Mouse (Mus musculus): ENCODE data around the gene Cpxm2. TPM values are rescaled to one million over a fixed set of nuclear protein-coding genes. Genes with fewer than 3 reads are reported as not detected.

The Cpxm2 gene
- polyA plus RNA-seq, 1 experiment, result not detected

DNA sequence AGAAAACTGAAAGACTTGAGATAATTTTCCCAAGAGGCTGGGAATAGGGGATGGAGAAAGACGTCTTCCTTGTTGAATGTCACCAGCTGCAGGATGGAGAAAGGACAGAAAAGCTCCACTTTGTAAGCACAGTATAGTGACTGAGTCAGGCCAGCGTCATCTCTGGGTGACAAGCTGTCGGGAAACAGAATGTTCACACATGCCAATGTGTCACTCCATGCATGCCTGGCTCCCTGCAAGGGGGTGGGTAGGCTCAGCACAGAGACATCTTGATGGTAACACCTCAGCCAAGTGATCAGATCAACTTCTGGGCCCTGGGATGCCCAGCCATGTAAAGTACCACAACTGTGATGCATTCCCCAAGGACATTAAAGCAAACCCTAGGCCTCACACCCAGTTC lies 26.5 kb upstream of the Cpxm2 start:
- Histone ChIP-seq H3K4me3 (ENCODE audit: insufficient read depth, poor library complexity, severe bottlenecking) (no peak overlapping the region), H3K36me3 (ENCODE audit: control insufficient read depth, insufficient read depth) (no peaks in the 10 kb centered on the region), H3ac (ENCODE audit: control insufficient read depth, insufficient read length, low read depth) (no peak overlapping the region), H3K79me2 (ENCODE audit: control insufficient read depth, insufficient read depth) (no peaks in the 10 kb centered on the region), H3K27me3 (ENCODE audit: control insufficient read depth, insufficient read depth, insufficient read length) (peaks cover 23% of the 10 kb centered on the region), H3K79me3 (ENCODE audit: low read depth) (no peaks in the 10 kb centered on the region)
- TF ChIP-seq MYOD1 (IDR thresholded peaks at IDR 0.05; ENCODE audit: control insufficient read depth, insufficient read length, low read depth) (no peak), USF1 (IDR thresholded peaks at IDR 0.05; ENCODE audit: low read depth) (no peak), MYOG (IDR thresholded peaks at IDR 0.05; ENCODE audit: control insufficient read depth, extremely low read depth, insufficient read length) (no peak), CTCF (IDR thresholded peaks at IDR 0.05; ENCODE audit: control insufficient read depth, insufficient read depth, insufficient read length) (no peak), CEBPB (IDR thresholded peaks at IDR 0.05; ENCODE audit: low read depth) (no peak)

DNA sequence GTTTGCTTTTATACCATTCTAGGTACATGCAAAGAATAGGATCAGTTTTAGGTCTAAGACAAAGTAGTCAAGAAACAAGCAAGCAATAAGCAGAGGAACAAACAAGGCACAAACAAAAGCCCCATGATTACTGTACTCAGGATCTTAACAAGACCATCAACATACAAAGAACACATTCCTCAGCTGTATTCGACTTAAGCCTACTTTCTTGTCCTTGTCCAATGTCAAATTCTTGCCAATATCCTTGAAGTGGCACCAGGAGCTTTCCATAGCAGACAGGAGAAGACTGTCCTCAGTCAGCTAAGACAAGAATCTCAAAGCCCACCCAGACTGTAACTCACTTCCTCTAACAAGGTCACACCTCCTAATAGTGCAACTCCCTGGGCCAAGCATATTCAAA lies 24.5 kb upstream of the Cpxm2 start:
- Histone ChIP-seq H3K4me3 (ENCODE audit: insufficient read depth, poor library complexity, severe bottlenecking) (no peak overlapping the region), H3ac (ENCODE audit: control insufficient read depth, insufficient read length, low read depth) (no peak overlapping the region), H3K79me3 (ENCODE audit: low read depth) (no peaks in the 10 kb centered on the region), H3K79me2 (ENCODE audit: control insufficient read depth, insufficient read depth) (no peaks in the 10 kb centered on the region), H3K27me3 (ENCODE audit: control insufficient read depth, insufficient read depth, insufficient read length) (peaks cover 9% of the 10 kb centered on the region), H3K36me3 (ENCODE audit: control insufficient read depth, insufficient read depth) (no peaks in the 10 kb centered on the region)
- TF ChIP-seq MAX (IDR thresholded peaks at IDR 0.05), result no peak
- TF ChIP-seq MYOG (IDR thresholded peaks at IDR 0.05; ENCODE audit: control insufficient read depth, extremely low read depth, insufficient read length), result no peak
- no peak for TF ChIP-seq USF1 (IDR thresholded peaks at IDR 0.05; ENCODE audit: low read depth)
- TF ChIP-seq MYOD1 (IDR thresholded peaks at IDR 0.05; ENCODE audit: control insufficient read depth, insufficient read length, low read depth), result no peak
- TF ChIP-seq CEBPB (IDR thresholded peaks at IDR 0.05; ENCODE audit: low read depth), result no peak
- TF ChIP-seq FOSL1 (IDR thresholded peaks at IDR 0.05; ENCODE audit: insufficient read depth, low read length, poor library complexity, severe bottlenecking), result no peak
- no peak for TF ChIP-seq CTCF (IDR thresholded peaks at IDR 0.05; ENCODE audit: control insufficient read depth, insufficient read depth, insufficient read length)

DNA sequence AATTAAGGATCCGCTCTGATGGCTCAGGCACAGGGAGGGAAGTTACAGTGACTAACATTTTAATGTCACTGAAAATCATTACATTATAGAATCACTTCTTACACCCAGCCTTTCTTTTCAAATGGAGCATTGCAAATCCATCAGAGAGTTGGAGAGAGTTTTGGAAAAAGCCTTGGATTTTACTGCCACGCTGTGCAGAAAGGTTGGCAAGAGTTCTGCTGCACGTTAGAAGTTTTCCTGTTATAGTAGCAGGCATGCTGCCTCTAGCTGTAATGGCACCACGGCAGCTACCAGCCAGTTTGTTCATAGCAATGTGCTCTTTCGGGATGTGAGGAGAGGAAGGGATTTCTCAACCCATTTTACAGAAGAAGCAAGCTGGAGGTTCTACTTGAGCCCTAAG lies 20.2 kb upstream of the Cpxm2 start:
- no peaks in the 10 kb centered on the region for H3K79me3 ChIP-seq (ENCODE audit: low read depth)
- TF ChIP-seq CTCF (IDR thresholded peaks at IDR 0.05; ENCODE audit: control insufficient read depth, insufficient read depth, insufficient read length), result no peak
- no peak for TF ChIP-seq MYOD1 (IDR thresholded peaks at IDR 0.05; ENCODE audit: control insufficient read depth, insufficient read length, low read depth)
- H3K79me2 ChIP-seq (ENCODE audit: control insufficient read depth, insufficient read depth), result no peaks in the 10 kb centered on the region
- peaks cover 3% of the 10 kb centered on the region for H3K27me3 ChIP-seq (ENCODE audit: control insufficient read depth, insufficient read depth, insufficient read length)
- no peak overlapping the region for H3K4me3 ChIP-seq (ENCODE audit: insufficient read depth, poor library complexity, severe bottlenecking)
- H3K36me3 ChIP-seq (ENCODE audit: control insufficient read depth, insufficient read depth), result no peaks in the 10 kb centered on the region
- H3ac ChIP-seq (ENCODE audit: control insufficient read depth, insufficient read length, low read depth), result no peak overlapping the region

DNA sequence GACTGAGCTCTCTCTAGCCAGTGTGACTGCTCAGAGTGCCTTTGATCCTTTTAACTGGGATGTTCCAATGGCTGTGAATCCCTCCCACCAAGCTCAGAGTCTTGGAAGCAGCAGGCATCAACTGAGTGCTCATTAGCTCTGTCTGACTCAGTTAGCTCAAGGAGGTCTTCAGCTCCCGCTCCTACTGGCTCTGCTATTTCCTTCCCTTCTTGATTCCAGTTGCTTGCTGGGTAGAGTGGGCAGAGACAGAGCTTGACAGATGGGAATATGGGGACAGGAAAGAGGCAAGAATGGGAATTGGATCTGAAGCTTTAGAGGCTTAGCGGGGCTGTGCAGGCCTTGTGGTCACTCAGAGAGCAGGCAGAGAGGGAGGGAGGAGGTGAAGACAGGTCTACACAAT lies 19.8 kb upstream of the Cpxm2 start:
- Histone ChIP-seq H3K79me3 (ENCODE audit: low read depth) (no peaks in the 10 kb centered on the region), H3K79me2 (ENCODE audit: control insufficient read depth, insufficient read depth) (no peaks in the 10 kb centered on the region), H3ac (ENCODE audit: control insufficient read depth, insufficient read length, low read depth) (no peak overlapping the region), H3K4me3 (ENCODE audit: insufficient read depth, poor library complexity, severe bottlenecking) (no peak overlapping the region), H3K36me3 (ENCODE audit: control insufficient read depth, insufficient read depth) (no peaks in the 10 kb centered on the region), H3K27me3 (ENCODE audit: control insufficient read depth, insufficient read depth, insufficient read length) (peaks cover 3% of the 10 kb centered on the region)
- TF ChIP-seq MAX (IDR thresholded peaks at IDR 0.05) (no peak), CTCF (IDR thresholded peaks at IDR 0.05; ENCODE audit: control insufficient read depth, insufficient read depth, insufficient read length) (no peak), MYOG (IDR thresholded peaks at IDR 0.05; ENCODE audit: control insufficient read depth, extremely low read depth, insufficient read length) (no peak), FOSL1 (IDR thresholded peaks at IDR 0.05; ENCODE audit: insufficient read depth, low read length, poor library complexity, severe bottlenecking) (no peak), CEBPB (IDR thresholded peaks at IDR 0.05; ENCODE audit: low read depth) (no peak), MYOD1 (IDR thresholded peaks at IDR 0.05; ENCODE audit: control insufficient read depth, insufficient read length, low read depth) (no peak), USF1 (IDR thresholded peaks at IDR 0.05; ENCODE audit: low read depth) (no peak)

DNA sequence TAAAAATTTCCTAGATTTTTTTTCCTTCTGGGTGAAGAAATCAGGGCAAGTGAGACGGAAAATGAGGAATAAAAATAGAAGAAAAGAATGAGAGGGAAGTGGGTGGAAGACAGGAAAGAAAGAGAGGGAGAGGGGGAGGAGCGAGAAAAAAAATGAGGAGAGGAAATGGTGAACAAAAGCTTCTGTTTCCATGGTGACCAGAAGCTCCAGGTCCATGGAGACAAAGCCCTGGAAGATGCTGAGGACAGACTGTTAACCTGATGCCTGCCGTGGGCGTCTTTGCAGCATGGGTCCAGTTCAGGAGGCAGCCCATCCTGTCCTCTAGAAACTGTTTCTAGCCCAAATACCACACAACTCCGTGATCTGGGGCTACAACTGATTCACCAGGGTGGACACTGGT lies 17.7 kb upstream of the Cpxm2 start:
- Histone ChIP-seq H3K27me3 (ENCODE audit: control insufficient read depth, insufficient read depth, insufficient read length) (peaks cover 7% of the 10 kb centered on the region), H3K79me2 (ENCODE audit: control insufficient read depth, insufficient read depth) (no peaks in the 10 kb centered on the region), H3K79me3 (ENCODE audit: low read depth) (no peaks in the 10 kb centered on the region), H3K4me3 (ENCODE audit: insufficient read depth, poor library complexity, severe bottlenecking) (no peak overlapping the region), H3ac (ENCODE audit: control insufficient read depth, insufficient read length, low read depth) (no peak overlapping the region), H3K36me3 (ENCODE audit: control insufficient read depth, insufficient read depth) (no peaks in the 10 kb centered on the region)
- TF ChIP-seq MAX (IDR thresholded peaks at IDR 0.05), result no peak
- TF ChIP-seq MYOG (IDR thresholded peaks at IDR 0.05; ENCODE audit: control insufficient read depth, extremely low read depth, insufficient read length), result no peak
- TF ChIP-seq FOSL1 (IDR thresholded peaks at IDR 0.05; ENCODE audit: insufficient read depth, low read length, poor library complexity, severe bottlenecking), result no peak
- no peak for TF ChIP-seq MYOD1 (IDR thresholded peaks at IDR 0.05; ENCODE audit: control insufficient read depth, insufficient read length, low read depth)
- no peak for TF ChIP-seq USF1 (IDR thresholded peaks at IDR 0.05; ENCODE audit: low read depth)
- TF ChIP-seq CEBPB (IDR thresholded peaks at IDR 0.05; ENCODE audit: low read depth), result no peak
- TF ChIP-seq CTCF (IDR thresholded peaks at IDR 0.05; ENCODE audit: control insufficient read depth, insufficient read depth, insufficient read length), result no peak

DNA sequence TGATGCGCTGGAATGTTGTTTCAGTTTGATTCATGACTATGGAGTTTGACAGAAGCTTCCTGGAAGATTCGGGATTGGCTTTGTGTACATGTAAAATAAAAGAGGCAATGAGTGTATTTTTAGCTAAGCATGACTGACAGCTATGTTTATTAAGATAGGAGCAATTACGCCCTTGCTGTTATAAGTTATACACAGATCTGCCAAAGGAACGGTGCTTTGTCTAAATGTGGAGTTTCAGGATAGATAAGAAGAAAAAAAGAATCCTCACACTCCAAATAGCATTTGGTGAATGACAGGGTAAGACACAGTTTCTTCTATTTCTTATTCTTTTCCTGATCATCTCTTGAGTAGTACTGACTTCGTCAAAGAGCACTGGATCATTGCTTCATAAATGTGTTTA lies 17.2 kb upstream of the Cpxm2 start:
- H3K36me3 ChIP-seq (ENCODE audit: control insufficient read depth, insufficient read depth), result no peaks in the 10 kb centered on the region
- no peak for TF ChIP-seq CEBPB (IDR thresholded peaks at IDR 0.05; ENCODE audit: low read depth)
- TF ChIP-seq FOSL1 (IDR thresholded peaks at IDR 0.05; ENCODE audit: insufficient read depth, low read length, poor library complexity, severe bottlenecking), result no peak
- no peak for TF ChIP-seq CTCF (IDR thresholded peaks at IDR 0.05; ENCODE audit: control insufficient read depth, insufficient read depth, insufficient read length)
- TF ChIP-seq MYOD1 (IDR thresholded peaks at IDR 0.05; ENCODE audit: control insufficient read depth, insufficient read length, low read depth), result no peak
- no peak for TF ChIP-seq USF1 (IDR thresholded peaks at IDR 0.05; ENCODE audit: low read depth)
- TF ChIP-seq MAX (IDR thresholded peaks at IDR 0.05), result no peak
- TF ChIP-seq MYOG (IDR thresholded peaks at IDR 0.05; ENCODE audit: control insufficient read depth, extremely low read depth, insufficient read length), result no peak
- no peaks in the 10 kb centered on the region for H3K79me3 ChIP-seq (ENCODE audit: low read depth)
- H3ac ChIP-seq (ENCODE audit: control insufficient read depth, insufficient read length, low read depth), result no peak overlapping the region
- H3K79me2 ChIP-seq (ENCODE audit: control insufficient read depth, insufficient read depth), result no peaks in the 10 kb centered on the region
- H3K4me3 ChIP-seq (ENCODE audit: insufficient read depth, poor library complexity, severe bottlenecking), result no peak overlapping the region
- peaks cover 7% of the 10 kb centered on the region for H3K27me3 ChIP-seq (ENCODE audit: control insufficient read depth, insufficient read depth, insufficient read length)

Measured in C2C12 (cell line).